Mouse (Mus musculus): ENCODE results near the gene Natd1.
A peak's percentile ranks its signal among the peaks of the same experiment; 100 is the strongest.

DNA sequence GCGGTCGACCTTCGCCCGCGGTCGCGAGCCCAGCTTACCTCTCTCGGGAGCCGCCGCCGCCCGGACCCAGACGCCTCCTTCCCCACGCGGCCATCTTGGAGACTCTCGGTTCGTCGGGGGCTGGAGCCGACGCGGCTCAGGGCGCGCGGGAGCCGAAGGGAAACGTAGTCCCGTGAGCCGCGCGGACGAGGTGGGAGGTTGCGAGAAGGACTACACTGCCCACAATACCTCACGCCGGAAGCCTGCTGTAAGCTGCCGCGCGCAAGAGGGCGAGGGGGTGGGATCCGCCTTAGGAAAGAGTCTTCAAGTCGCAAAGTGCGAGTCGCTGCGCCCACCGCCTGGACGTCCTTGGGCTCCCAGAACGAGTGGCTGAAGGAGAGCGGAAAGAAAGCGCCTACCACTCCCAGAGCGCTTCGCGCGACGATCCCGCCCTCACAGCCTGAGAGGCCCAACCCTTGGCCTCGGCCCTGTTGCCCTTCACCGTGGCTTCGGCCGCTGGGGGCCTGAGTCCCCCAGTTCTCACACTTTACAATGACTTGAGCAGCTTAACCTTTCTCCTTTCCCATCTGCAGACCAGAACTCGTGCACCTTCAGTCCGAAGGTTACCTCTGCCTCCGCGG lies 35.8 kb downstream of the Natd1 start, which contains the start of gene Tmem11:
- peak; percentile 71 for TF ChIP-seq POLR2A (IDR thresholded peaks at IDR 0.05; ENCODE audit: low read depth, low read length)
- TF ChIP-seq CTCF (conservative IDR thresholded peaks at IDR 0.05; ENCODE audit: insufficient read depth, insufficient read length, low read depth, low read length) = 0 out of 2 replicates have a peak, but pooled peaks have one; percentile 0

Data from kidney, adult 2 months (tissue).